Mouse (Mus musculus) mature B cell (primary cell): Measurements from ENCODE around the gene Commd3.

Experiments
- in situ Hi-C: fragments of 300-500 bp; cut with MboI; formaldehyde crosslinking; loops from 2 replicates; pipeline ENCODE4 v1.14.3; 2019

The Commd3 gene

GRCm38 (mm10) chr2:18713071-18713470, 40.9 kb downstream of the Commd3 start:
- in situ Hi-C loops, result no loop called here

GRCm38 (mm10) chr2:18714337-18714736, 42.2 kb downstream of the Commd3 start:
- in situ Hi-C loops, result no loop called here

GRCm38 (mm10) chr2:18718521-18718920, 46.3 kb downstream of the Commd3 start:
- in situ Hi-C loops, result no loop called here

DNA sequence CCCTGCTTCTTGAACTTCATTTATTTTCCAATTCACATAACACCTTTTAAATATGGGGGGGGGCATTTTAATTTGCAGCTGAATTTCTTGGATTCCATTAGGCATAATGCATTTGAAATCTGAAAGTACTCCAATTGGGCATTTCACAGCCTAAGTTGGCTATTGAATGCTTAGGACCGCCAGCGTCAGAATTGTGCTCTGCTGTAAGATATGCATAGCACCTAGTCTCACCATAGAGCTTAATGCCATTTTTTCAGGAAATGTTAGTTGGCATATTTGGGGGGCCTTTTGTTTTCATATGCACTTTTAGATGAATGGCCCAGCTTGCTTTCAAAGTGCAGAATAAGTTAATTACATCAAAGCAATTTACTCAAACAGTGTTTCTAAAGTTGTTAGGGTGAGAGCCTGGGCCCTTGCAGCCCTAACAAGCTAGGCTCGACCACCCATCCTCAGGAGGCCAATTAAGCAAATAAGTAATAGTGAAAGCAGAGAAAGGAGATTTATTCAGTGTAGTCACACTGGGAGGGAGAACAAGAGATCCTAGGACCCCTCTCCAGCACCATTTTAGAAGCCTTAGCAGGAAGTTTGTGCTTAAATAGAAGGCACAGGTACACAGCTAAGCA, 50.1 kb downstream of the Commd3 start:
- in situ Hi-C loops, result no loop called here

- in situ Hi-C loops, result no loop called here
Measured at GRCm38 (mm10) chr2:18724462-18724861, 52.3 kb downstream of the Commd3 start.
